In the genomic region with DNA sequence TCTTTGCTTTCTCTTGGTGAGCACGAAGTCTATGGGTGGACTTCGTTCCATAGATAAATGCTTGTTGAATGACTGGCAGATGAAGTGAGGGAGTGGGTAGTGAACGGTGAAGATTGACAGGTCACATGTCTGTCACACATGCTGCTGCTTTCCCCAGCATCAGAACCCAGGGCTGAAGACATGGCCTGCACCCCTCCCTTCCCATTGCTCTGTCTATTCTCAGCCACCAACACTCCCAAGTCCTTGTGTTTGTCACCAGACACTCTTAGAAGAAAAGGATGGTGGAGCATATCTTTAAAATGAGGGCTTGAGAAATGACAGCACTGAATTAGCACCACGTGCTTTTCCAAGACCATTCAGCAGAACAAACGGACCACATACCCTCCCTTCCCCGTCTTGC, we compare ENCODE assay signal across 28 mouse cellular contexts.
"Had no signal": no experiment of that assay in that cellular context is flagged by ENCODE, and none has a peak within 500 bp of the region (broad histone marks: within the 10 kb centered on the region; RNA-seq: fewer than 3 reads in every experiment).

No protein-coding gene starts in this region.

- H3K9me3 ChIP-seq: embryonic facial prominence, embryonic 10.5 days; embryonic facial prominence, embryonic 12.5 days; embryonic facial prominence, embryonic 13.5 days; embryonic facial prominence, embryonic 15.5 days; forebrain, embryonic 10.5 days; forebrain, embryonic 12.5 days; forebrain, embryonic 13.5 days; forebrain, embryonic 15.5 days had no signal

- H3K27ac ChIP-seq: embryonic facial prominence, embryonic 10.5 days; embryonic facial prominence, embryonic 12.5 days; embryonic facial prominence, embryonic 13.5 days; embryonic facial prominence, embryonic 15.5 days; forebrain, embryonic 10.5 days; forebrain, embryonic 12.5 days; forebrain, embryonic 13.5 days; forebrain, embryonic 15.5 days; gastrocnemius, adult 2 months; heart, adult 2 months had no signal

- H3K4me3 ChIP-seq: embryonic facial prominence, embryonic 10.5 days; embryonic facial prominence, embryonic 12.5 days; embryonic facial prominence, embryonic 13.5 days; embryonic facial prominence, embryonic 15.5 days; erythroblast, embryonic 14.5 days; forebrain, embryonic 10.5 days; forebrain, embryonic 12.5 days; forebrain, embryonic 13.5 days; forebrain, embryonic 15.5 days; gastrocnemius, adult 2 months; heart, adult 2 months had no signal

- H3K4me2 ChIP-seq: embryonic facial prominence, embryonic 12.5 days; embryonic facial prominence, embryonic 13.5 days; embryonic facial prominence, embryonic 15.5 days; forebrain, embryonic 12.5 days; forebrain, embryonic 13.5 days; forebrain, embryonic 15.5 days had no signal

- H3K27me3 ChIP-seq: embryonic facial prominence, embryonic 12.5 days; embryonic facial prominence, embryonic 13.5 days; embryonic facial prominence, embryonic 15.5 days; forebrain, embryonic 12.5 days; forebrain, embryonic 13.5 days; forebrain, embryonic 15.5 days had no signal

- H3K36me3 ChIP-seq: embryonic facial prominence, embryonic 10.5 days; embryonic facial prominence, embryonic 12.5 days; embryonic facial prominence, embryonic 13.5 days; embryonic facial prominence, embryonic 15.5 days; forebrain, embryonic 10.5 days; forebrain, embryonic 12.5 days; forebrain, embryonic 15.5 days had no signal

- ATAC-seq: forebrain, embryonic 13.5 days; forebrain, embryonic 14.5 days; forebrain, embryonic 15.5 days; forebrain, embryonic 16.5 days; forebrain, postnatal 0 days had no signal

- DNase-seq: cerebellum, adult 18-20 months; cerebellum, adult 2 months; cerebellum, adult 8-10 months; cerebellum, adult 9-10 months; cerebellum, adult 9-11 months; cerebellum, postnatal 10 days; cerebellum, postnatal 14 days; cerebellum, postnatal 25 days; cerebellum, postnatal 36 days; embryo, embryonic 11 days; forebrain, postnatal 0 days; gastrocnemius, adult 2 months; gastrocnemius, postnatal 10 days; gastrocnemius, postnatal 14 days; gastrocnemius, postnatal 25 days; gastrocnemius, postnatal 36 days; heart, adult 2 months had no signal

- H3K9ac ChIP-seq: embryonic facial prominence, embryonic 12.5 days; embryonic facial prominence, embryonic 13.5 days; embryonic facial prominence, embryonic 15.5 days; forebrain, embryonic 12.5 days; forebrain, embryonic 13.5 days; forebrain, embryonic 15.5 days; forebrain, postnatal 0 days had no signal

- H3K4me1 ChIP-seq: forebrain, embryonic 13.5 days; forebrain, embryonic 15.5 days had no signal
